Mouse (Mus musculus): ENCODE data around the gene Phf21a.

Gene Phf21a

GRCm38 (mm10) chr2:92092817-92093216 is at the start of gene Phf21a:
Gene Phf21a, plus strand, starts transcription at chr2:92093117.
- no peak for DNase-seq (ENCODE audit: extremely low read depth, low read depth, low spot score)

- DNase-seq (ENCODE audit: extremely low read depth, low read depth, low spot score), result no peak
Observed at GRCm38 (mm10) chr2:92043285-92043684, 49.6 kb upstream of the Phf21a start.

- DNase-seq (ENCODE audit: extremely low read depth, low read depth, low spot score), result no peak
Observed at GRCm38 (mm10) chr2:92047601-92048000, 45.3 kb upstream of the Phf21a start.

GRCm38 (mm10) chr2:92048034-92048690 is 44.8 kb upstream of the Phf21a start:
- DNase-seq (ENCODE audit: extremely low read depth, low read depth, low spot score), result no peak

- DNase-seq (ENCODE audit: extremely low read depth, low read depth, low spot score), result no peak
Observed at GRCm38 (mm10) chr2:92052188-92052587, 40.7 kb upstream of the Phf21a start.

- DNase-seq (ENCODE audit: extremely low read depth, low read depth, low spot score), result no peak
Observed at GRCm38 (mm10) chr2:92052754-92053153, 40.2 kb upstream of the Phf21a start.

GRCm38 (mm10) chr2:92055101-92055813 is 37.7 kb upstream of the Phf21a start:
- DNase-seq (ENCODE audit: extremely low read depth, low read depth, low spot score), result no peak

- DNase-seq (ENCODE audit: extremely low read depth, low read depth, low spot score), result no peak
Observed at GRCm38 (mm10) chr2:92055831-92056236, 37.1 kb upstream of the Phf21a start.

GRCm38 (mm10) chr2:92056760-92057159 is 36.2 kb upstream of the Phf21a start:
- no peak for DNase-seq (ENCODE audit: extremely low read depth, low read depth, low spot score)

- DNase-seq (ENCODE audit: extremely low read depth, low read depth, low spot score), result no peak
Observed at GRCm38 (mm10) chr2:92058469-92058868, 34.4 kb upstream of the Phf21a start.

- DNase-seq (ENCODE audit: extremely low read depth, low read depth, low spot score), result no peak
Observed at GRCm38 (mm10) chr2:92058936-92059335, 34.0 kb upstream of the Phf21a start.

- DNase-seq (ENCODE audit: extremely low read depth, low read depth, low spot score), result no peak
Observed at GRCm38 (mm10) chr2:92059481-92060220, 33.3 kb upstream of the Phf21a start.

GRCm38 (mm10) chr2:92060291-92060690 is 32.6 kb upstream of the Phf21a start:
- DNase-seq (ENCODE audit: extremely low read depth, low read depth, low spot score), result no peak

GRCm38 (mm10) chr2:92061337-92061736 is 31.6 kb upstream of the Phf21a start:
- DNase-seq (ENCODE audit: extremely low read depth, low read depth, low spot score), result no peak

- no peak for DNase-seq (ENCODE audit: extremely low read depth, low read depth, low spot score)
Observed at GRCm38 (mm10) chr2:92063106-92063505, 29.8 kb upstream of the Phf21a start.

- DNase-seq (ENCODE audit: extremely low read depth, low read depth, low spot score), result peak; percentile 40
Observed at GRCm38 (mm10) chr2:92065269-92065888, 27.5 kb upstream of the Phf21a start.

GRCm38 (mm10) chr2:92065938-92066337 is 27.0 kb upstream of the Phf21a start:
- DNase-seq (ENCODE audit: extremely low read depth, low read depth, low spot score), result no peak

- no peak for DNase-seq (ENCODE audit: extremely low read depth, low read depth, low spot score)
Observed at GRCm38 (mm10) chr2:92066899-92067298, 26.0 kb upstream of the Phf21a start.

- DNase-seq (ENCODE audit: extremely low read depth, low read depth, low spot score), result no peak
Observed at GRCm38 (mm10) chr2:92067600-92067999, 25.3 kb upstream of the Phf21a start.

GRCm38 (mm10) chr2:92069630-92070029 is 23.3 kb upstream of the Phf21a start:
- DNase-seq (ENCODE audit: extremely low read depth, low read depth, low spot score), result no peak

- no peak for DNase-seq (ENCODE audit: extremely low read depth, low read depth, low spot score)
Observed at GRCm38 (mm10) chr2:92071143-92071542, 21.8 kb upstream of the Phf21a start.

Measured in fat pad, adult 2 months (tissue).